Mouse (Mus musculus) heart, embryonic 13.5 days (tissue): ENCODE measurements around the gene Pinlyp. TPM values are rescaled to one million over a fixed set of nuclear protein-coding genes. Genes with fewer than 3 reads are reported as not detected.

Source experiments
- ATAC-seq: fragments of 200-750 bp; cut with Nextera tagmentation; 2 replicates; pipeline ENCODE4 v1.8.0; 2017; ENCODE audit warnings: moderate TSS enrichment; ENCODE audit not compliant: insufficient number of reproducible peaks, low FRiP score, low TSS enrichment; ENCODE audit errors: extremely low read depth
- H3K27ac ChIP-seq: fragments of 300-500 bp; sonication (generic); replicated peaks from 2 replicates; pipeline ENCODE4 v1.5.1; 2015; ENCODE audit warnings: moderate library complexity, mild to moderate bottlenecking, inconsistent platforms
- H3K27me3 ChIP-seq: fragments of 300-500 bp; sonication (generic); replicated peaks from 2 replicates; pipeline ENCODE4 v1.6.1; 2015; ENCODE audit warnings: mild to moderate bottlenecking, inconsistent platforms
- H3K36me3 ChIP-seq: fragments of 300-500 bp; sonication (generic); 2 replicates; pipeline ENCODE4 v1.6.1; 2015; ENCODE audit warnings: mild to moderate bottlenecking, inconsistent platforms
- H3K4me1 ChIP-seq: fragments of 300-500 bp; sonication (generic); 2 replicates; pipeline ENCODE4 v1.6.1; 2015; ENCODE audit warnings: inconsistent platforms
- H3K4me2 ChIP-seq: fragments of 300-500 bp; sonication (generic); 2 replicates; pipeline ENCODE4 v1.6.1; 2015; ENCODE audit warnings: inconsistent platforms, mild to moderate bottlenecking, moderate library complexity
- H3K4me3 ChIP-seq: fragments of 300-500 bp; sonication (generic); 2 replicates; pipeline ENCODE4 v1.5.1; 2015; ENCODE audit warnings: moderate library complexity, mild to moderate bottlenecking, inconsistent platforms
- H3K9ac ChIP-seq: fragments of 300-500 bp; sonication (generic); 2 replicates; pipeline ENCODE4 v1.6.1; 2015; ENCODE audit warnings: inconsistent platforms, mild to moderate bottlenecking, moderate library complexity
- H3K9me3 ChIP-seq: fragments of 300-500 bp; sonication (generic); 2 replicates; pipeline ENCODE4 v1.6.1; 2016; ENCODE audit warnings: inconsistent platforms
- WGBS: fragments of 180-500 bp; shearing (Covaris S2); methylation state at CpG from one replicate; pipeline ENCODE4 v1.1.7; 2015; ENCODE audit warnings: mixed read lengths; 5-methylcytosine and 5-hydroxymethylcytosine counted together
- polyA plus RNA-seq: library from polyadenylated mRNA; unstranded; fragments of >200 nt; fragmentation: Nextera tagmentation; extraction: Ambion mirVana; gene quantifications from 2 replicates; pipeline ENCODE4 v1.2.1, GENCODE M21; 2015

The Pinlyp gene
- polyA plus RNA-seq, 1 experiment from 2014 or later = not detected

DNA sequence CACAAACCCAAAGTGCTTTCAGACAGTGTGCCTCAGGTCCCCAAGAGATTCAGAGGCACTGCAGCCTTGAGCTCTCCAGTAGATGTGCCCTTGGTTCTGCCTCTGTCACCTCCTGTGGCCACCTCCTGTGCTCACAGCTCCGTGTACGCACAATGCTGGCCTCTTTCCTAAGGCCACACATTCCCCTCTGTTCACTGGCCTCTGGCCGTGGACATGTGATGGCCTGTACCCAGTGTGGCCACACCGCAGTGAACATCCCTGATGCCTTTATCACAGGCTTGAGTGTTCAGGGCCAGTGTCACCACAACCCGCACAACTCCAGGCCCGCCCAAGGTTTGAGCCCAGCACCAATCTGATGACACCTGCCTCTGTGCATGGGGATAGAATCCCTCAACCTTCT, 39.0 kb upstream of the Pinlyp start:
- no peak overlapping the region for H3K27ac ChIP-seq
- H3K9me3 ChIP-seq = no peaks in the 10 kb centered on the region
- peaks cover 11% of the 10 kb centered on the region for H3K4me1 ChIP-seq
- no peak for ATAC-seq
- H3K27me3 ChIP-seq = peaks cover 43% of the 10 kb centered on the region
- H3K9ac ChIP-seq = no peak overlapping the region
- H3K36me3 ChIP-seq = no peaks in the 10 kb centered on the region
- no peak overlapping the region for H3K4me2 ChIP-seq
- no peak overlapping the region for H3K4me3 ChIP-seq
- WGBS = 78% methylated on average over 6 of the region's 6 CpGs

DNA sequence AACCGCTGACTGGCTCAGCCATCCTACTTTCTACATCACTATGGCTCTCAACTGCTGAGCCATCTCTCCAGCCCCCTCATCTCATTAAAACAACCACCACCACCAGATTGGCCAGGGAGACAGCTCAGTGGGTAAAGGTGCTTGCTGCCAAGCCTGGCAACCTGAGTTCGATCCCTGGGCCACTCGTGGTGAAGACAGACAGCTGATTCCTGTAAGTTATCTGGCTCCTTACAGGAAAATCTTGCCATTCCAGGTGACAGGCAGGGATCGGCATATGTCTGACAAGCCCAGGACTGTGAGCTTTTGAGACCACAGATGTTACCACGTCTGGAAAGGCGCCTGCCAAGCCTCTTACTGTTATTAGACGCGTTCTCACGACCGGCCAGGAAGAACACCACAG, 31.9 kb upstream of the Pinlyp start:
- Histone ChIP-seq H3K9me3 (no peaks in the 10 kb centered on the region), H3K27me3 (no peaks in the 10 kb centered on the region), H3K36me3 (peaks cover 6% of the 10 kb centered on the region), H3K4me2 (no peak overlapping the region), H3K27ac (no peak overlapping the region), H3K9ac (no peak overlapping the region), H3K4me3 (no peak overlapping the region), H3K4me1 (no peaks in the 10 kb centered on the region)
- ATAC-seq = no peak
- WGBS = 88% methylated on average over 10 of the region's 10 CpGs

DNA sequence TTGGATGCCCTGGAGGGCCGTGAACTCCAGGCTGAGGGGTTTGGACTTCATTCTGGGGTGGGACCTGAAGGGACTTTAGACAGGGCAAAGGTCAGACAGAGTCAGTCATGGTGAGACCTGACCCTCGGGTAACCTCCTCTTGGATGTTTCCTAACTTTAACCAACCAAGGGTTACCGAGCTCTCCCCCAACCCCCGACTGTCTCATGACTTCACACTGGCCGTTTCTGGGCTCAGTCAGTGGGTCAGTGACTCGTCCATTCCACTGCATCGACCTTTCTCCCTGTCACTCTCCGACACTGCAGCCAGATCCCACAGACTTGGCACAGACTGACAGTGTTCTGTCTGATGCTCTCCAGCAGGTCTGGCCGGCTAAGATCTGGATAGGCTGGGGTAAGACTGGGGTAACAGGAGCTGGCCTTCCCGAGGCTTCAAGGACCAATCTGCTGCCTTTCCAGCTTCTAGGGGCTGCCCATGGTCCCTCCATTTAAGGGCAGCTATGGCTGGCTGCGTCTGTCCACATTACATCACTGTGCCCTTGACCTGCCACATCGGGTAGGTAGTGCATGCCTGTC, 28.4 kb upstream of the Pinlyp start:
- Histone ChIP-seq H3K9ac (no peak overlapping the region), H3K9me3 (no peaks in the 10 kb centered on the region), H3K4me1 (no peaks in the 10 kb centered on the region), H3K27ac (no peak overlapping the region), H3K36me3 (peaks cover 42% of the 10 kb centered on the region), H3K4me3 (no peak overlapping the region), H3K4me2 (no peak overlapping the region), H3K27me3 (no peaks in the 10 kb centered on the region)
- no peak for ATAC-seq
- WGBS = 51% methylated on average over 12 of the region's 12 CpGs

DNA sequence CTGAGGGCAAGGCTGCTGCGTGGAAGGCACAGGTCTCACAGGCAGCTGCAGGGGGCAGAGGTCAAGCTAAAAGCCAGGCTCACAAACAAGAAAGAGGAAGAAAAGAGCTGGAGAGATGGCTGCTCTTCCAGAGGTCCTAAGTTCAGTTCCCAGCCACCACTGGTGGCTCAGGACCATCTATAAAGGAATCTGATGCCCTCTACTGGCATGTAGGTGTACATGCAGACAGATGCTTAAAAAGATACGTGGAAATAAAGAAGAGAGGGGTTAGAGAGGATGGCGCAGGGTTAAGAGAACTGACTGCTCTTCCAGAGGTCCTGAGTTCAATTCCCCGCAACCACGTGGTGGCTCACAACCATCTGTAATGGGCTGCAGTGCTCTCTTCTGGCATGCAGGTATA, 26.5 kb upstream of the Pinlyp start:
- Histone ChIP-seq H3K27ac (no peak overlapping the region), H3K4me1 (no peaks in the 10 kb centered on the region), H3K36me3 (peaks cover 60% of the 10 kb centered on the region), H3K27me3 (no peaks in the 10 kb centered on the region), H3K4me3 (no peak overlapping the region), H3K9ac (no peak overlapping the region), H3K4me2 (no peak overlapping the region), H3K9me3 (no peaks in the 10 kb centered on the region)
- ATAC-seq = no peak
- 61% methylated on average over 5 of the region's 5 CpGs for WGBS

DNA sequence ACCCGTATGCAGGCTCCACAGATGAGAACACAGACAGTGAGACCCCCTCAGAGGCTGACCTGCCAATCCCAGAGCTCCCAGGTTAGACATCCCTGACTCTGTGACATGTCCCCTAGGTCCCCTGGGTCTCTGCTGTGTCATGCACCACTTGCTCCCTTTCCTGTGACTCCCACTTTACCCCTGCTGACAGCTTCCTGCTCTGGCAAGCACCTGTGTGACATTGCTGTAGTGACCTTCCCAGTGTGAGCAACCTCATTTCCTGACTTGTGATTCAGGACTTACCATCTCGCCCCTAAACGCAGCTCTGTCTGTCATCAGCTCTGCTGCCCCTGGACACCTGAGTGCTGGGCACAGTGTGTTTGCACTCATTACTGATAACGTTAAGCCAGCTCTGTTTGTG, 25.2 kb upstream of the Pinlyp start:
- Histone ChIP-seq H3K36me3 (peaks cover 74% of the 10 kb centered on the region), H3K4me2 (no peak overlapping the region), H3K27me3 (no peaks in the 10 kb centered on the region), H3K4me3 (no peak overlapping the region), H3K9ac (no peak overlapping the region), H3K4me1 (no peaks in the 10 kb centered on the region), H3K27ac (no peak overlapping the region), H3K9me3 (no peaks in the 10 kb centered on the region)
- 70% methylated on average over 4 of the region's 4 CpGs for WGBS
- no peak for ATAC-seq

DNA sequence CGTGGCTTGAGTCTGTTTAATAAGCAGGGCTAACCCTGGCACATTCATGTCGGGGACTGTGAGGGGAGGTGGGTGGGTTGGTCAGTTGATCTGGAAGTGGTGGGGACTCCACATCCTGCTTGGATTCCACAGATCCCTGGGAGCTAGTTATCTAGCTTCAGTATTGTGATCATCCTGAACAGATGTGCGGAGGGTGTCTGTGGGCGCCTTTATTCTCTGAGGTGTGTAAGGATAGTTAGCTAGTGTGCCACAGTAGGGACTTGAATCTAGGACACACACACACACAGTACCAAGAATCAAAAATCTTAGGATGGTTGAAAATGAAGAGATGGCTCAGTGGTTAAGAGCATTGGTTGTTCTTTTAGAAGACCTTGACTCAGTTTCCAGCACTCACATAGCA, 22.6 kb upstream of the Pinlyp start:
- H3K27ac ChIP-seq = no peak overlapping the region
- ATAC-seq = no peak
- H3K9ac ChIP-seq = no peak overlapping the region
- WGBS = 87% methylated on average over 4 of the region's 4 CpGs
- H3K4me1 ChIP-seq = no peaks in the 10 kb centered on the region
- H3K4me2 ChIP-seq = no peak overlapping the region
- H3K9me3 ChIP-seq = no peaks in the 10 kb centered on the region
- peaks cover 93% of the 10 kb centered on the region for H3K36me3 ChIP-seq
- H3K4me3 ChIP-seq = no peak overlapping the region
- no peaks in the 10 kb centered on the region for H3K27me3 ChIP-seq

DNA sequence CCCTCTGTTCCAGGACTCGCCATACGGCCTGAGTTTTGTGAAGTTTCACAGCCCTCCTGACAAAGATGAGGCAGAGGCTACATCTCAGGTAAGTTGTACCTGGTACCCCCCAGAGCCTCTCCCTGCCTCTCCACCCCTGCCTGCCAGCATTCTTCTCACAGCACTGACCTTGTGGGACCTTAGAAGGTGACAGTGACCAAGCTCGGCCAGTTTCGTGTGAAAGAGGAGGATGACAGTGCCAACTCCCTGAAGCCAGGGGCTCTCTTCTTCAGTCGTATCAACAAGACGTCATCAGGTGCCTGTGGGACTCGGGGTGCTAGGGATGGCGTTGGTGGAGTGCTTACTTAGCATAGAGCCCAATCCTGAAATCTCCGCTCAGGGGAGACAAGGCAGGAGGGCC, 20.3 kb upstream of the Pinlyp start:
- Histone ChIP-seq H3K4me2 (no peak overlapping the region), H3K9ac (no peak overlapping the region), H3K27ac (no peak overlapping the region), H3K4me3 (no peak overlapping the region), H3K4me1 (no peaks in the 10 kb centered on the region), H3K36me3 (peaks cover 90% of the 10 kb centered on the region), H3K9me3 (no peaks in the 10 kb centered on the region), H3K27me3 (no peaks in the 10 kb centered on the region)
- ATAC-seq = no peak
- WGBS = 84% methylated on average over 9 of the region's 9 CpGs

DNA sequence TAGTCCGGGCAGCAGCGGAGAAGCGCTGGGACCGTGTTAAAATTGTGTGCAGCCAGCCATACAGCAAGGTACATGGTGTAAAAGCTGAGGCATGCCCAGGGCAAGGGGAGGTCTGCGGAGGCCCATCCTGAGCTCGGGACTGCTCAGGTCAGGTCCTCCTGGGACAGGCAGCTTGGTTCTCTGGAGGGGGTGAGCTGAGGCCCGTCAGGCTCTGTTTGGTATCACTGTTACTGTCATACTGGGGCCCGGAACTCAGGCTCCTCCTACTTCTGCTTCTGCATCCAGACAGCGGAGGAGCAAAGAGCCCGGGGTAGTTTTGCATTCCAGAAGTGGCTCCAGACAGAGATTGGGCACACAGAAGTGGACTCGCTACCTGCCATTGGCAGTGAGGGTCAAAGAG, 19.7 kb upstream of the Pinlyp start:
- ATAC-seq = no peak

DNA sequence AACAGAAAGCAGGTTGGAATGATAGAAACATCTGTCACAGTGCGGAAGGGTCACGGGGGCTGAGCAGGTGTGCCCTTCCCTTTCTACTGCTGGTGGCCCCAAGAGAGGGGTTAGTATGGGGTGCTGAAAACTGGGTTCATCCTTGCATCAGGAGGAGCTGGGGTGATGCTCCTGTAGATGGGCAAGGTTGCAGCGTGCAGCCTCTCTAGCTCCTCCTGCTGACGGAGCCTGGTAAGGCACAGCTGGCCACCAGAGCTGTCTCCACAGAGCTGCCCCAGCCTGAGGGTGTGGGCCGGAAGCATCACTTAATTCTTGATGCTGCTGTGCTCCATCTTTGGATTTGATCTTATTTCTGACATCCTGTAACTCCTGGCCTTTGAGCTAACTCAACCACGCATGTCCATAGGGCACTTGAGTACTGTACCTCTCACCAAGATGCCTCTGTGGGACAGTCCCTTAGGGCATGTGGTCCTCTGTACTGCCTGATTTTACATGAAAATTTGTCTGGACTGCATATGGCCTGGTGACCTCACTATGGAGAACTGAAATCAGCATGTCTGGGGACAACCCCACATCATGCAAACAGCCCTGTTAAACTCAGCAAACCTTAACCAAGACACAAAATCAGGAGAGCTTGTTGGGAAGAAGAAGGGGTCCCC, 18.8 kb upstream of the Pinlyp start:
- Histone ChIP-seq H3K27ac (no peak overlapping the region), H3K9me3 (no peaks in the 10 kb centered on the region), H3K4me1 (no peaks in the 10 kb centered on the region), H3K4me3 (no peak overlapping the region), H3K27me3 (no peaks in the 10 kb centered on the region), H3K36me3 (peaks cover 90% of the 10 kb centered on the region), H3K9ac (no peak overlapping the region), H3K4me2 (no peak overlapping the region)
- ATAC-seq = no peak
- WGBS = 62% methylated on average over 6 of the region's 6 CpGs

More for the DNA sequence above, 19.7 kb upstream of the Pinlyp start:
- Histone ChIP-seq H3K27me3 (no peaks in the 10 kb centered on the region), H3K36me3 (peaks cover 90% of the 10 kb centered on the region), H3K4me1 (no peaks in the 10 kb centered on the region), H3K4me3 (no peak overlapping the region), H3K9ac (no peak overlapping the region), H3K4me2 (no peak overlapping the region), H3K9me3 (no peaks in the 10 kb centered on the region), H3K27ac (no peak overlapping the region)
- 85% methylated on average over 11 of the region's 11 CpGs for WGBS

DNA sequence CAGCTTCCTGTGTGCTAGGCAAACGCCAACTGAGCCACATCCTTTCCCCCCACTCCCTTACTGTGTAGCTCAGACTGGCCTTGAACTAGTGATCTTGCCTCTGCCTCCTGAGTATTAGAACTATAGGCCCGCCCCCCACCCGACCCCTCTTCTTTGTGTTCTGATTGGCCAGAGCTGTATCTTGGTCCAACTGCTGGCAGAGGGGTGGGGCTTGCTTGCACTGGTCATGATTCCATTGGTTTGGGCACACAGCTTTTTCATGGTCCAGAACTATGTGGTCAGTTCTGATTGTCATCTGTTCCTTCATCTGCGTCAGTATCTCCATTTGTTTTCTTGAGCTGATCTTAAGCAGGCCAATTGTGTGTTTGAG, 17.9 kb upstream of the Pinlyp start:
- Histone ChIP-seq H3K36me3 (peaks cover 90% of the 10 kb centered on the region), H3K9ac (no peak overlapping the region), H3K9me3 (no peaks in the 10 kb centered on the region), H3K4me1 (no peaks in the 10 kb centered on the region), H3K4me2 (no peak overlapping the region), H3K27me3 (no peaks in the 10 kb centered on the region), H3K27ac (no peak overlapping the region), H3K4me3 (no peak overlapping the region)
- no peak for ATAC-seq
- 77% methylated on average over 4 of the region's 4 CpGs for WGBS

DNA sequence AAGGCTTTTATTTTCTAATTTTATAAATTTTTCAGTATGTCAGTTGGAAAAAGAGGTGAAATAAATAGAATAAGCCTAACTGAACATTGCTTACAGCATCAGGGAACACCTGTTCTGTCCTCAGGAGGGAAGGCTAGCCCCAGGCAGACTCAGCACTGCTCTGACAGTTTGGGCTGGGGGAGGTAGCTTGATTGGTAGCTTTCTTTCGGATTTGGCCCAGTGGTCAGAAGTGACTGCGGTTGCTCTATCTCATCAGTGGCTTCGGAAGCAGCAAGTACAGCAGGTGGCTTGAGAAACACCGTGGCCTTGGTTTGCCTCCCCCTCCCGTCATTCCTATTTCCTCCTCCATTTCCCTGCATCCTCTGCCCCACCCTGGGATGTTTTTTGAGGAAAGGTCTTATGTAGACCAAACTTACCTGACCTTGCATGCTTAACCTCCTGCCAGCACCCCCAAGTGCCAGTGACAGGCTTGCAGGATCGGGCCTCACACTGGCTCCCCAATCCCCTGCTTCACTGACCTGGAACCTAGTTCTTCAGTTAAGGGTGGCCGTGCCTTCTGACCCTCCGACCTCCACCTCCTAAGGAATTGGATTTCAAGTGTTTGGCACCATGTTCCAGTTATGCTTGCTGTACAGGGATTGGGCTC, 17.4 kb upstream of the Pinlyp start:
- H3K36me3 ChIP-seq = peaks cover 85% of the 10 kb centered on the region
- no peak overlapping the region for H3K9ac ChIP-seq
- H3K9me3 ChIP-seq = no peaks in the 10 kb centered on the region
- H3K4me3 ChIP-seq = no peak overlapping the region
- no peak overlapping the region for H3K4me2 ChIP-seq
- no peaks in the 10 kb centered on the region for H3K4me1 ChIP-seq
- no peak overlapping the region for H3K27ac ChIP-seq
- no peaks in the 10 kb centered on the region for H3K27me3 ChIP-seq
- WGBS = 88% methylated on average over 8 of the region's 8 CpGs
- ATAC-seq = no peak

DNA sequence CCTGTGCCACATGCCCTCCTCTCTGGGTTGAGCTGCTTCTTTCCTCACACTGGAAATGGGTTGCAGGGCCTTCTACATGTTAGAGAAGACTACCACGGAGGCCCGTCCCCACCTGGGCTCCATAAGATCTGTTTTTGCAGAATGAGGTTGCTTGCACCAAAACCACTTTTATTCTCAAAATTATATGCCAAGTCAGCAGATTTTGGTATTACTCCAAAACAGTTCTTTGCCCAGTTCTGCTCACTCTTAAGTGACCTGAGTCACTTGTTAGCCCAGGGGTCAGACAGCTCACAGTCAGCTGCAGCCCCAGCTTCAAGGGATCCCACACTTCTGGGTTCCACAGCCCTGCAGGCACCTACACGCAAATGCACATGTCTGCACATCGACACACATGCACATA, 15.5 kb upstream of the Pinlyp start:
- Histone ChIP-seq H3K4me3 (no peak overlapping the region), H3K9ac (no peak overlapping the region), H3K27me3 (no peaks in the 10 kb centered on the region), H3K4me1 (no peaks in the 10 kb centered on the region), H3K27ac (no peak overlapping the region), H3K4me2 (no peak overlapping the region), H3K9me3 (no peaks in the 10 kb centered on the region), H3K36me3 (peaks cover 77% of the 10 kb centered on the region)
- 88% methylated on average over 4 of the region's 4 CpGs for WGBS
- ATAC-seq = no peak
